Mouse (Mus musculus) hindlimb bud, embryonic 11.5 days (tissue): Measurements from ENCODE around the gene Slc25a34.

ENCODE experiments used
- DNase-seq: peaks from one replicate; pipeline ENCODE4 v3.0.0-alpha.2; 2012; ENCODE audit warnings: low read depth, low spot score; ENCODE audit errors: extremely low spot score

Gene Slc25a34

GRCm38 (mm10) chr4:141619299-141619883, 4.2 kb downstream of the Slc25a34 start:
- no peak for DNase-seq

- DNase-seq, result no peak
These were observed 4.9 kb downstream of the Slc25a34 start, which contains the start of gene Tmem82 for GRCm38 (mm10) chr4:141618565-141619243. Gene Tmem82, minus strand, starts transcription at chr4:141618633.

GRCm38 (mm10) chr4:141617863-141618564, 5.6 kb downstream of the Slc25a34 start:
- no peak for DNase-seq

GRCm38 (mm10) chr4:141617299-141617698, 6.3 kb downstream of the Slc25a34 start:
- no peak for DNase-seq

- no peak for DNase-seq
These were observed 6.8 kb downstream of the Slc25a34 start for GRCm38 (mm10) chr4:141616811-141617210.

GRCm38 (mm10) chr4:141614946-141615345, 8.7 kb downstream of the Slc25a34 start:
- DNase-seq, result no peak

- no peak for DNase-seq
These were observed 14.1 kb downstream of the Slc25a34 start for GRCm38 (mm10) chr4:141609538-141609937.

GRCm38 (mm10) chr4:141605861-141606260, 17.8 kb downstream of the Slc25a34 start, which contains the start of gene Fblim1:
Gene Fblim1, minus strand, starts transcription at chr4:141606096.
- no peak for DNase-seq

DNA sequence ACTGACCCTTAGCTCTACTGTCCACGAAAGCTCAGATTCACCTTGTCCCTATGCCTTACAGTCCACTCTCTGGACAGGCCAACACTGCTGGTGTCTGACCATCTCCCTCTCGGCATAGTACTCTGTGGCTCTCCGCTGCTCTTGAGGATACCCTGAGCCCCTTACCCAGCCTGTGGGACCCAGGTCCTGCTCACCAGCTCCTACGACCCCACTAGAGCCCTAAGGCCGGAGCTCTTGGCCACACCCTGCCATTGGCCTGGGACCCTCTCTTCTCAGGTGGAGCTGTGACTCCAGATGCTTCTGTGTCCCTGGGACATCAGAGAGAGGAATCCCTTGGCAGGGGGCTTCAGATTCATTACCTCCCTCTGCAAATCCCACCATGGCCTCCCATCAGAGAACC, 18.2 kb downstream of the Slc25a34 start:
- no peak for DNase-seq

DNA sequence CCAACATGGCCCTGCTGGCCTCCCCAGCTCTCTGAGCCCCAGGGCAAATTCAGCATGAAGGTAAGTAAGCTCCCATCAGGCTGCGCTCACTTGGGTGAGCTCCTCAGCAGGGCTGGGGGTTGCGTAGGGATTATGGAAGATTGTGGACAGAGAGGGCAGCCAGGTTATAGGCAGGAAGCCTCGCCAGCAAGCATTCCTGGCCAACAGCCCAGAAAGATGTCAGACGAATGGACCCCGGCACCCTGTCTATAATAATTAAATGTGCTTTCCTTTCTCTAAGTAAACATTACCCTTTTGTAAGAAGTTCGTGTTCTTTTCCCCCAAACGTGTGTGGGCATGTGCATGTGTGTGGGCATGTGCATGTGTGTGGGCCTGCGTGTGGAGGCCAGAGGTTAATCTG, 19.1 kb downstream of the Slc25a34 start:
- no peak for DNase-seq

DNA sequence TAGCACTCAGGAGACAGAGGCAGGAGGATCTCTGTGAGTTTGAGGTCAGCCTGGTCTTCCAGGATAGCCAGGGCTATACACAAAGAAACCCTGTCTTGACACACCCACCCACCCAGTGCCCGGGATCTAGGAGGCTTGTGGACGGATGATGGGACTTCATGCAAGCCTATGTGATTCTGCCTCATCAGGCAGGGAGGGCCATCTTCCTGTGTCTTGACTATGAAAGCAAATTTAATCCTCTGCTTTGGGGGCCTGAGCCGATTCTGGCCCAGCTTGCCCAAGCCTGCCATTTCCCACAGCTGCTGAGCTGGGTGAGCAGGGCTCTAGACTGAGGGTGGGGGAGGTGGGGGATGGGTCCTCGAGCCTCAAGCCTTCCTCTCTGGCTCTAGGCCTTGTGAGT, 19.7 kb downstream of the Slc25a34 start:
- no peak for DNase-seq

GRCm38 (mm10) chr4:141602523-141603223, 20.9 kb downstream of the Slc25a34 start:
- DNase-seq, result no peak

DNA sequence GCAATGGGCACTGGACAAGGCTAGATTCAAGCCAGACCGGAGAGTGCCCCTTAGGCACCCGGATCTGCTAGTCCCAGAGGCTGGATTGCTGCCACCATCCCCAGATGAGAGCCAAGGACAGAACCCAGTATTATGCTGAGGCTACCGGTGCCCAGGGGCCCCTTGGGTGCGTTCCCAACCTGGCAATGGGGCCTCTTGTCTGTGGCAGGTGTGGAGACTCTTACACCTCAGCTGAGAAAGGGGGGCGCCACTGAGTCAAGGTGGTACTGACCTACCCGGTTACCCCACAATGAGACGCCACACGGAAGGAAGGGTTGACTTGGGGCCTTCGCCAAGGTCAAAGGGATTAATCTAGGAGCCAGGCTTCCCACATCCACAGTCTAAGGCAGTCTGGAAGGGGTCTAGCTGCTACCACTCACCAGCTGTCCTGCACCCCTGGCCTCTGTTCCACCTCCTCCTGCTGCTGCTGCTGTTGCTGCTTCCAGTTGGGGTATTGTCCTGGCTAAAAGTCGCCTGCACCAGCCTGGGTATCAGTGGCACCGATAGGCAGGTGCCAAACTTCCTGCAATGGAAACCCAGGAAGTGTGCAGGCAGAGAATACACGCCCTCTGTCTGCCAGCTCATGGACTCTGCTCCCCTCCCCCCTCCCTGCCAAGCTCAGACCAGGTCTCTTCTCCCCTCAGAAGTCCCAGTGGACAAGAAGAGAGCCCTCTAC, 22.3 kb downstream of the Slc25a34 start:
- no peak for DNase-seq

GRCm38 (mm10) chr4:141600364-141600763, 23.3 kb downstream of the Slc25a34 start:
- DNase-seq, result no peak

DNA sequence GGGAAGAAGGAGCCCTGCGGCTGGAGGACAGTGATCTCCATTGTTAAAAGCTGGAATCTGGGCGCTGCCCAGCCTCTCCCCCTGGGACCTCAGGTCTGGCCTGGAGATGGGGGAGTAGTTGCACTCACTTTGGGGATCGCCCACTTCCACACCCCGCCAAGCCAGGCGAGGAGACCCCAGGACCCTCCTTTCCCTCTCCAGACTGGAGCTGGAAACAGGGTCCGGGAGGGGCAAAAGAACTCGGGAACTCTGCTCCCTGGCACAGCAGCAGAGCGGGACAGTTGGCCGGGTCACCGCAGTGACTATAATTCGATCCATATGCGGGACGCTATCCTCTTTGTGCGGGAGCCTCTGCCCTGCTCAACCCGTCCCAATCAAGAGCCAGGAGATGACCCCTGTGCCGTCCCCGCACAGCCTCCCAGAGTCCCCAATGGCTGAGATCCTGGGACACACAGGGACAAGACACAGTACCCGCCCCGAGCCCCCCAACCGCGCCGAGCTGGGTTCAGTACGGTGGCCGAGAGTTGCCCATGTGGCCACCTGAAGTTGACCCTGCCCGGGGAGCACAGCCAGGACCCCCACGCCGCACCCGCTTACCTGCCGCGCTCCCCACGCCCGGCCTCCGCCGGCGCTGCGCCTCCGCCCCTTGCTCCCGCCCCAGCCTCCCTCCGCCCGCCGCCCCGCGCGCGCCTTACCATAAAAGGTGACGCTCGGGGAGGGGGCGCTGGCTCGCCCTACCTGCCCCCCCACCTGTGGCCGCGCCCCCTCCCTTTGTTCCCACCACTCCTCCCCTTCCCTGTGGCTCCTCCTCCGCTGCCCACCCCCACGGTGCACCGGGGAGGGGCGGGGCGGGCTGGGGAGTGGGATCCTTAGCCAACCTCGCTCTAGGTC, 24.1 kb downstream of the Slc25a34 start:
- DNase-seq, result no peak

GRCm38 (mm10) chr4:141598894-141599250, 24.7 kb downstream of the Slc25a34 start:
- no peak for DNase-seq

GRCm38 (mm10) chr4:141598199-141598893, 25.3 kb downstream of the Slc25a34 start:
- DNase-seq, result no peak

GRCm38 (mm10) chr4:141596700-141597328, 26.8 kb downstream of the Slc25a34 start:
- no peak for DNase-seq
